Mouse (Mus musculus): Measurements from ENCODE around the gene Idh1.

Gene Idh1

DNA sequence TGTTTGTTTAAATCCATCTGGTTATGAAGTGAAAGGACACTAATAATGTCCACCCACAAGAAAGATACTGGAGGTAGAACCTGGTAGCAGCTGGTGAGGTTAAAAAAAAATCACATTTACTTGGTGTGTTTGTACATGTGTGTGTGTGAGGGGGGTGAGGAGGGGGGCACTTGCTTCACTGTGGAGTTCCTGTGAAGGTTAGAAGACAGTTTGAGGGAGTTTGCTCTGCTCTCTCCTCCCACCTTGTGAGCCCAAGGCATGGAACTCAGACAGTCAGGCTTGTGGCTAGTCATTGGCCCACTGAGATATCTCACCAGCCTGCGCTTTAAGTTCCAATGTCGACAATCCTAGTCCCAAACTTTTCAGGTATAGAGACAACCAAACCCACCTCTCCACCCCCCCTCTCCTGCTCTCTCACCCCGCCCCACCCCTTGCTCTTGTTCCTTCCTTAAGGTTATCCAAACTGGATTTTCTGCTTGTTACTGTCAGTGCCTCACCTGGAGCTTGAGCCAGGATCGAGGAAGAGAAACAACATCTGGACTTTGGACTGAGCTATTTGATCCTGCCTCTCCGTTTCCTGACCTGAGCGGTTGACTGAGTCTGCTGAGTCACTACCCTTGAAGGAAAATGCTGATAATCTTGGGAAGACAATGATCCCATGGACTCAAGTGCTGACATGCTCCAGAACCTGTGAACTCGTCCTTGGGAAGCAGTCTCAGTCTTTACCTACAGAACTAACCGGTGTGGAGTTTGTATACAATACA lies 68.0 kb downstream of the Idh1 start:
- no peak for DNase-seq (ENCODE audit: extremely low read depth, insufficient read length, low spot score)

DNA sequence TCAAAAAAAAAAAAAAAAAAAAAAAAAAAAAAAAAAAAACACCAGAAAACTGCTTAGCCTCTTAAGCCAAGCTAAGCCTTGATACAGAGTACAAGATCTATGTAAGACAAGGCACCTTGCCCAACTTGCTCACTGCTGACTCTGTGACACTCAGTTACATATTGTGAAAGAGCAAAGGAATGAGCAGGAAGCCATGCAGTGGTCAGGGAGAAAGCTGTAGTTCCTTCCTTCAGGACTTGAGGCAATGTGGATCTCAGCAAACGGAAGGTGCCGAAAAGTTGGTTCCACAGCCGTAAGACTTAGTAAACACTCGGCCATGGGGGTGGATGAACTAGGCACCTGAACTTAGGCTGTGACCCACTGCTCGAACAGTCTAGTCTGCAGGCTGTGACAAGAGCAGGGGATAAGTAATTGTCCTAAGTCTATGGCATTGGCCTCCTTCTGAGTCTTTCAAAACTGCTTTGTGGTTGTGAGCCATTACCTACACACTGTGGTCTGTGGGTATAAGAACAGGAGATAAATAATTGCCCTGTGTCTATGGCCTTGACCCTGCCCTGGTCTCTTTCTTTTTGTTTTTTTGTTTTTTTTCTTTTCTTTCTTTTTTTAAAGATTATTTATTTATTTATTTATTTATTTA lies 72.6 kb downstream of the Idh1 start:
- peak; percentile 57 for DNase-seq (ENCODE audit: extremely low read depth, insufficient read length, low spot score)

DNA sequence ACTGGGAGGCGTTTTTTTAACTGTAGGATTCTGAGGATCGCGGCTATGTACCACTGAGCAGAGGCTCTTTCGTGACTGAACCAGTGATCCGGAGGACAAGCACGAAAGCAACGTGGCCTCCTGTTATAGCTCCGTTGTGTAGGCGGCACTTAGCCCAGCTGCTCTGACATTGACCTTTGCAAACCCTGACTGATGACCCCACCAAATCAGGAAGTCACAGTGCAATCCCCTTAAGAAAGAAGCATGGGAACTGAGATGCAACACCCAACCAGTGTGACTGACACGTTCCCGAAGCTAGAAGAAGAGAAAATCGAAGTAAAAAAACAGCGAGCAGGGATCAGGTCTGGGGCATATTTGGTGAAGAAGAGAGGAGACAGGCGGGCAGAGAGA lies 73.5 kb downstream of the Idh1 start:
- DNase-seq (ENCODE audit: extremely low read depth, insufficient read length, low spot score) = peak; percentile 56

DNA sequence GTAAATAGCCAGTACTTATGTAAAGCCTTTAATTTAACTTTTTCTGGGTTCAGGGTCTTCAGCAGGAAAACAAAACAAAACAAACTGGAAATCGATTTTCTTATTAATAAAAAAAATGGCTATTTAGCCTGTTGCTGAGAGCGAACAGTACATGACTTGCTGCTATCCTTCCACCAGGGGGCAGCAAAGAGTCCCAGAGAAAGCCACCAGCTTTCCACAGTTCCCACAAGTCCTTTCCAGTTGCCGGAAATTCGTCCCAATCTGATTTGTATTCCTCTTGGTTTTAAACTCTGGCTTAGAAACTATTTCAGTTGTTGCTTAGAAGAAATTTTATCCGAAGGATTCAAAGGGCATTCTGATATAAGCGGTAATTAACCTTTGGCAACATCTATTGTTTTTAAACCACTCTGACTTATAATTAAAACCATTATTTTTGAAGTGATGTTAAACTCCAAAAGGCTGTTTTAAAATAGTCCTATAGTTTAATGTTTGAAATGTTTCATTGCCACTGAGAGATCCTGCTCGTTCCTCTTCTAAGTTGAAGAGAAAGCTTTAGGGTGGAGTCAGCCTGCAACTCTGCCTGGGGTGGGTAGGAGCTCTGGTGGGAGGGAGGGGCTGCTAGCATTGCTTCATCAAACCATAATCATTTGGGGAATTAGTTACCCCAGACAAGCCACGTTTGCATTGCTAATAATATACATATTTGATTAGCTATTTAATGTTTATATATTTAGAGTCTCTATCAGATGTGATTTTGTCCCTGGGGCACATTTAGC lies 74.1 kb downstream of the Idh1 start:
- peak; percentile 25 for DNase-seq (ENCODE audit: extremely low read depth, insufficient read length, low spot score)

DNA sequence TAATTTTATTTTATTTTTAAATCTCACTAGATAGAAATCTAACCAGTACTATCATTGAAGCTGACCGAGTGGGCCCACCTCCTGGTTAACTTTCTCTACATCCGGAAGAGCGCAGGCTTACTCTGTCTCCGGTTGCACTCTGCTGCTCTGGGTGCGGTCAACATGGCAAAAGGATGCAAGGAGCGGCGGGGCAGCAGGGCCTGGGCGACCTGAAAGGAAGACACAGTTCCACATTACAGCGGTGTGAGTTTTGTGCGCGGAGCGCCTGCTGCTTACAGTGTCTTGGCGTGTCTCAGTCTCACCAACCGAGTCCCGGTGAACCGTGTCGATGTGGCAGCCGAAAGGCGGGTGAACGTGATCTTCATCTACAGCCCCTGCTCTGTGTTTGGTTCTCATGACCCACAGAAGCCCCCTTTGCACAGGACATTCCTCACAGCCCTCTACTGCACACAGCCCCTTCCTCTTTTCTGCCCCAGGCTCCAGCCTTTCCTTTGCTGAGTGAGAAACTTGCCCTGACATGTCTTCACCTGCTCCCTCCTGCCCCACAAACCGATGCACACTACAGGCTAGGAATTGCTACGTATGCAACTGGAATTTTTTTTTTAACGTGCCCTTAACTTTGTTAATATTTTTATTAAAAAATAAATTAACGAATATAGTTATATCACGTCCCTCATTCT lies 76.4 kb downstream of the Idh1 start:
- DNase-seq (ENCODE audit: extremely low read depth, insufficient read length, low spot score) = no peak

DNA sequence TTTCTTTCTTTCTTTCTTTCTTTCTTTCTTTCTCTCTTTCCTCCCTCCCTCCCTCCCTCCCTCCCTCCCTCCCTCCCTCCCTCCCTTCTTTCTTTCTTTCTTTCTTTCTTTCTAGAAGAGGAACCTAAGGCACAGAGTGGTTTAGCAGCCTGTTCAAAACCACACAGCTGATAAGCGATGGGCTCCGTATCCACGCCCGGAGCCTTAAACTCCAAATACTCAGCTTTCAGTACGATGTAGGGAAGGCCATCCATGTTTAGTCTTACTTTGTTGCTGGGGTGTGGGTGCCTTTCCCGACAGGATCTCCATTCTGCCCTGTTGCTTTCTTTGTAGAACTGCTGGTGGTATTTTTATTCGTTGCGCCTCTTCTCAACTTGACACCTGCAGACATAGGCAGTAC lies 77.1 kb downstream of the Idh1 start:
- DNase-seq (ENCODE audit: extremely low read depth, insufficient read length, low spot score) = no peak
